Mouse (Mus musculus) leukemia stem cell, adult 10-12 weeks (primary cell): ENCODE data around the gene Hmmr. TPM values are rescaled to one million over a fixed set of nuclear protein-coding genes. Genes with fewer than 3 reads are reported as not detected.

Experiments used
- polyA plus RNA-seq: library from polyadenylated mRNA; stranded (reverse); fragments of >175 nt; gene quantifications from 2 replicates; pipeline ENCODE4 v1.2.3, GENCODE M21; 2012; ENCODE audit warnings: low replicate concordance

Hmmr gene
- polyA plus RNA-seq, result 1.5 and 6.2 TPM in 2 replicates

DNA sequence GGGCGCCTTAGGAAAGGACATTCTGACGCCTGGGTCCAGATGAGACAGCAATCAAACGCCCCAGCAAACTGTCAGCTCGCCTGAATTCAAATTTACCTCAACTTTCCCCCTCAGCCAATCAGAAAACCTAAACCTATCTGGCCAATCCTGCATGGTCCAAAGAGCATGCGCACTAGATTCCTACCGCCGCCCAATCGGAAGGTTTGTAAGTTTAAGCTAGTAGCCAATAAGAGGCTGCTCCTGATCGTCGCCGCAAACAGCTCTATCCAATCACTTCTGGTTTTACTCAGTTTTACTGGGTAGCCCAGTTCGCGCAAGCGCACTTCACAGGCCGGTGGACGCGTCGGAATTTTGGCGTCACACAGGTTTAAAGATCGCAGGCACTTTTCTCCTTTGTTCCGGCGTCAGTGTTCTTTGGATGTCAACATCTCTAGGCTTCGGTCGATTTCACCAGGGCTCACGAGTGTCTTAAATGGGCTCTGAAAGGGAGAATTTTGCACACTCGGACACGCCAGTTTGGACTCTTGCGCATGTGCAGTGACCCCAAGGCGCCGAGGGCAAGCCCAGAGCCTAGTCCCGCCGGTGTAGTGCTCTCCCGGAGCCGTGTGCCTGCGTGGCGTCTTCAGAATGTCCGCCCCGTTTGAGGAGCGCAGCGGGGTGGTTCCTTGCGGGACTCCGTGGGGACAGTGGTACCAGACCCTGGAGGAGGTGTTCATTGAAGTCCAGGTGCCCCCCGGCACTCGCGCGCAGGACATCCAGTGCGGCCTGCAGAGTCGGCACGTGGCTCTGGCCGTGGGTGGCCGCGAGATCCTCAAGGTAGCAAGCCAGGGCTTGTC, at the start of gene Hmmr, which contains the start of gene Nudcd2:
Gene Hmmr, minus strand, starts transcription at position 84 of the 836 bp plus-strand sequence.
Gene Nudcd2, plus strand, starts transcription at position 329 of the 836 bp plus-strand sequence.

GRCm38 (mm10) chr11:40755109-40755627, 21.9 kb upstream of the Hmmr start, which contains the start of gene Ccng1:
TSS of gene Ccng1 (minus strand) at chr11:40755311.

GRCm38 (mm10) chr11:40695103-40695502, 38.1 kb downstream of the Hmmr start, which contains the start of gene Mat2b:
TSS of gene Mat2b (minus strand) at chr11:40695203.

Other genes with a start within 250 kb of the Hmmr start
- gene Mat2b, start 38.2 kb downstream of the Hmmr start, polyA plus RNA-seq, result 17.0 and 29.6 TPM in 2 replicates
- gene Nudcd2, start 245 bp upstream of the Hmmr start, polyA plus RNA-seq, result 53.3 and 64.1 TPM in 2 replicates
- 101 and 226 TPM in 2 replicates for gene Ccng1, start 21.9 kb upstream of the Hmmr start, polyA plus RNA-seq